ENCODE assay signal across 28 mouse cellular contexts in the genomic region with DNA sequence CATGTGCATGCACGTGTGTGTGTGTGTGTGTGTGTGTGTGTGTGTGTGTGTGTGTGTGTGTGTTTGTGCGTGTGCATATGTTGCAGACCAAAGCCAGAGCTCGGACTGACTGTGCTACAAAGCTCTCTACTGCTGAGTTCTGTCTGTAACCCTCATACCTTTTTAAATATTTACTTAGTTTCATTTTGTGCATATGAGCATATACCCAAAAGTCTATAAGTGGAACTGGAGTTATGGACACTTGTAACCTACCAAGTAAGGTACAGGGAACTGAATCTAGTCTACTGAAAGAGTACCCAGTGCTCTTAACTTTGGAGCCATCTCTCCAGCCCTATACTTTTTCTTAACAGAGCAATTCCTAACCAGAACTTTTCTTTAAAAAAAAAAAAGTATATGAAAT.
"Had no signal": no experiment of that assay in that cellular context is flagged by ENCODE, and none has a peak within 500 bp of the region (broad histone marks: within the 10 kb centered on the region; RNA-seq: fewer than 3 reads in every experiment).

No protein-coding gene starts in this region.

- H3K4me3 ChIP-seq: embryonic facial prominence, embryonic 10.5 days; embryonic facial prominence, embryonic 12.5 days; embryonic facial prominence, embryonic 13.5 days; embryonic facial prominence, embryonic 15.5 days; erythroblast, embryonic 14.5 days; forebrain, embryonic 10.5 days; forebrain, embryonic 12.5 days; forebrain, embryonic 13.5 days; forebrain, embryonic 15.5 days; gastrocnemius, adult 2 months had no signal

- H3K4me1 ChIP-seq: embryonic facial prominence, embryonic 10.5 days; embryonic facial prominence, embryonic 12.5 days; embryonic facial prominence, embryonic 15.5 days; forebrain, embryonic 10.5 days; forebrain, embryonic 12.5 days; forebrain, embryonic 13.5 days; forebrain, embryonic 15.5 days had no signal

- DNase-seq: cerebellum, adult 2 months; cerebellum, adult 8-10 months; cerebellum, adult 9-10 months; cerebellum, adult 9-11 months; cerebellum, postnatal 10 days; cerebellum, postnatal 14 days; cerebellum, postnatal 25 days; cerebellum, postnatal 36 days; embryo, embryonic 11 days; forebrain, postnatal 0 days; gastrocnemius, adult 2 months; gastrocnemius, postnatal 10 days; gastrocnemius, postnatal 14 days; gastrocnemius, postnatal 25 days; gastrocnemius, postnatal 36 days; heart, adult 11 months; heart, adult 18-20 months had no signal

- H3K9ac ChIP-seq: embryonic facial prominence, embryonic 12.5 days; embryonic facial prominence, embryonic 13.5 days; embryonic facial prominence, embryonic 15.5 days; forebrain, embryonic 12.5 days; forebrain, embryonic 13.5 days; forebrain, embryonic 15.5 days; forebrain, postnatal 0 days had no signal

- H3K9me3 ChIP-seq: embryonic facial prominence, embryonic 10.5 days; embryonic facial prominence, embryonic 12.5 days; embryonic facial prominence, embryonic 13.5 days; embryonic facial prominence, embryonic 15.5 days; forebrain, embryonic 10.5 days; forebrain, embryonic 12.5 days; forebrain, embryonic 13.5 days; forebrain, embryonic 15.5 days had no signal

- ATAC-seq: forebrain, embryonic 13.5 days; forebrain, embryonic 14.5 days; forebrain, embryonic 15.5 days; forebrain, embryonic 16.5 days; forebrain, postnatal 0 days had no signal

- H3K4me2 ChIP-seq: embryonic facial prominence, embryonic 12.5 days; embryonic facial prominence, embryonic 13.5 days; embryonic facial prominence, embryonic 15.5 days; forebrain, embryonic 12.5 days; forebrain, embryonic 13.5 days; forebrain, embryonic 15.5 days had no signal

- H3K27ac ChIP-seq: embryonic facial prominence, embryonic 10.5 days; embryonic facial prominence, embryonic 12.5 days; embryonic facial prominence, embryonic 13.5 days; embryonic facial prominence, embryonic 15.5 days; forebrain, embryonic 10.5 days; forebrain, embryonic 12.5 days; forebrain, embryonic 13.5 days; forebrain, embryonic 15.5 days; gastrocnemius, adult 2 months had no signal

- H3K27me3 ChIP-seq: embryonic facial prominence, embryonic 12.5 days; embryonic facial prominence, embryonic 13.5 days; embryonic facial prominence, embryonic 15.5 days; forebrain, embryonic 12.5 days; forebrain, embryonic 13.5 days; forebrain, embryonic 15.5 days had no signal
